Mouse (Mus musculus): ENCODE measurements around the gene Vmn1r22. TPM values are rescaled to one million over a fixed set of nuclear protein-coding genes. Genes with fewer than 3 reads are reported as not detected.

Gene Vmn1r22
- not detected in 2 replicates for polyA plus RNA-seq (2012; rRNA removed; ENCODE audit: low replicate concordance)

GRCm38 (mm10) chr6:57907928-57908327, at the start of gene Vmn1r22:
Gene Vmn1r22 (minus strand): TSS chr6:57908028.

GRCm38 (mm10) chr6:57926738-57927137, 18.9 kb upstream of the Vmn1r22 start, which contains the start of gene Vmn1r23:
Gene Vmn1r23 (minus strand): TSS chr6:57926838.

DNA sequence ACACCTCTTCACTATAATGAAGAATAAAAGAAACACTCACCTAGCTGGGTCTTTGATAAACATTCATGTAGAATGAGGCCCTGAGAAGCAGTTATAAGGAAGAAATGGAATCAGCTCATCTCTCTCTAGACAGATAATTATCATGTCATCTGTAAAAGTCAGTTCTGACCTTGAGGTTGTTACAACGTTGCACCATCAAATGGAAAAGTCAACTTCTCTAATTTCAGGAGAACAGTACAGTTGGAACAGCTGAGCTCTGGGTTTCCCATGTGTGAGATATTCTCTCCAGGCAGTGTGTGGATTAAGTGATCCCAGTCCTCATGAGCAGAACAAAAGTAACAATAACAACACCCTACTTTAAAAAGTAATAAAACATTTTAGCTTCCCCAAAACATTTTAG, 57.5 kb downstream of the Vmn1r22 start, which contains the start of gene Vmn1r21:
Gene Vmn1r21 (minus strand): TSS at position 58 of the 400 bp plus-strand sequence.

Other genes with a start within 250 kb of the Vmn1r22 start
- gene Pyurf, start 215.9 kb downstream of the Vmn1r22 start, polyA plus RNA-seq (2012; rRNA removed; ENCODE audit: low replicate concordance) = 21.1 and 28.7 TPM in 2 replicates
- gene Lancl2, start 205.5 kb downstream of the Vmn1r22 start, polyA plus RNA-seq (2012; rRNA removed; ENCODE audit: low replicate concordance) = 2.5 and 4.6 TPM in 2 replicates
- gene Vopp1, start 82.9 kb downstream of the Vmn1r22 start, polyA plus RNA-seq (2012; rRNA removed; ENCODE audit: low replicate concordance) = 16.2 and 23.3 TPM in 2 replicates
- not detected in 2 replicates for gene Vmn1r21, start 57.7 kb downstream of the Vmn1r22 start, polyA plus RNA-seq (2012; rRNA removed; ENCODE audit: low replicate concordance)
- gene Vmn1r23, start 18.8 kb upstream of the Vmn1r22 start, polyA plus RNA-seq (2012; rRNA removed; ENCODE audit: low replicate concordance) = not detected in 2 replicates
- not detected in 2 replicates for gene Vmn1r24, start 53.5 kb upstream of the Vmn1r22 start, polyA plus RNA-seq (2012; rRNA removed; ENCODE audit: low replicate concordance)
- not detected in 2 replicates for gene Vmn1r25, start 72.8 kb upstream of the Vmn1r22 start, polyA plus RNA-seq (2012; rRNA removed; ENCODE audit: low replicate concordance)
- gene Vmn1r26, start 107.1 kb upstream of the Vmn1r22 start, polyA plus RNA-seq (2012; rRNA removed; ENCODE audit: low replicate concordance) = not detected in 2 replicates

Data from mammary gland, adult 2 months (tissue).